Mouse (Mus musculus) limb, embryonic 12.5 days (tissue): Measurements from ENCODE around the gene Olfr1471. TPM values are rescaled to one million over a fixed set of nuclear protein-coding genes. Genes with fewer than 3 reads are reported as not detected.
"Not testable (repeated sequence)": the region's sequence is repeated elsewhere in the genome, so short reads cannot be mapped to it uniquely, and the experiment has no call there.

Source experiments
- ATAC-seq: fragments of 200-750 bp; cut with Nextera tagmentation; 2 replicates; pipeline ENCODE4 v1.8.0; 2017; ENCODE audit warnings: low read depth, moderate TSS enrichment; ENCODE audit not compliant: insufficient number of reproducible peaks, insufficient read depth, low FRiP score, low TSS enrichment
- H3K27ac ChIP-seq: fragments of 300-500 bp; sonication (generic); 2 replicates; pipeline ENCODE4 v1.5.1; 2016; ENCODE audit warnings: mild to moderate bottlenecking, moderate library complexity
- H3K27me3 ChIP-seq: fragments of 300-500 bp; sonication (generic); 2 replicates; pipeline ENCODE4 v1.6.1; 2016; ENCODE audit warnings: mild to moderate bottlenecking, moderate library complexity
- H3K36me3 ChIP-seq: fragments of 300-500 bp; sonication (generic); 2 replicates; pipeline ENCODE4 v1.6.1; 2016; ENCODE audit warnings: mild to moderate bottlenecking, moderate library complexity
- H3K4me1 ChIP-seq: fragments of 300-500 bp; sonication (generic); replicated peaks from 2 replicates; pipeline ENCODE4 v1.6.1; 2016
- H3K4me2 ChIP-seq: fragments of 300-500 bp; sonication (generic); 2 replicates; pipeline ENCODE4 v1.6.1; 2016; ENCODE audit warnings: mild to moderate bottlenecking, moderate library complexity
- H3K4me3 ChIP-seq: fragments of 300-500 bp; sonication (generic); replicated peaks from 2 replicates; pipeline ENCODE4 v1.5.1; 2016; ENCODE audit warnings: mild to moderate bottlenecking
- H3K9ac ChIP-seq: fragments of 300-500 bp; sonication (generic); replicated peaks from 2 replicates; pipeline ENCODE4 v1.6.1; 2016; ENCODE audit warnings: mild to moderate bottlenecking, moderate library complexity
- H3K9me3 ChIP-seq: fragments of 300-500 bp; sonication (generic); 2 replicates; pipeline ENCODE4 v1.6.1; 2016; ENCODE audit warnings: mild to moderate bottlenecking, moderate library complexity
- WGBS: fragments of 180-500 bp; shearing (Covaris S2); methylation state at CpG from one replicate; pipeline ENCODE4 v1.1.7; 2016; 5-methylcytosine and 5-hydroxymethylcytosine counted together
- polyA plus RNA-seq: library from polyadenylated mRNA; unstranded; fragments of >200 nt; fragmentation: Nextera tagmentation; extraction: Ambion mirVana; gene quantifications from 2 replicates; pipeline ENCODE4 v1.2.1, GENCODE M21; 2016

The Olfr1471 gene
- polyA plus RNA-seq, result not detected in 2 replicates

- 78% methylated on average over 2 of the region's 2 CpGs for WGBS
- H3K9ac ChIP-seq, H3K36me3 ChIP-seq, ATAC-seq, H3K4me1 ChIP-seq, H3K4me3 ChIP-seq, H3K27ac ChIP-seq, H3K27me3 ChIP-seq, H3K9me3 ChIP-seq, H3K4me2 ChIP-seq: not testable (repeated sequence)
Measured at GRCm38 (mm10) chr19:13443109-13443508, at the start of gene Olfr1471. Olfr1471 (plus strand) TSS chr19:13443409.

- Histone ChIP-seq H3K4me3 (no peak within 1 kb of the TSS), H3K9ac (no peak within 1 kb of the TSS), H3K4me1 (no peaks in the 10 kb centered on the region), H3K4me2 (no peak within 1 kb of the TSS), H3K27me3 (no peaks in the 10 kb centered on the region), H3K9me3 (0 out of 2 replicates have a peak, but pooled peaks cover 9% of the 10 kb centered on the region), H3K27ac (no peak within 1 kb of the TSS), H3K36me3 (no peaks in the 10 kb centered on the region)
- WGBS, result 81% methylated on average over 2 of the region's 2 CpGs
- ATAC-seq, result no peak
Measured at GRCm38 (mm10) chr19:13407549-13407948, 35.7 kb upstream of the Olfr1471 start, which contains the start of gene Olfr1469. Olfr1469 (plus strand) TSS chr19:13407849.

GRCm38 (mm10) chr19:13455986-13456385 is 12.8 kb downstream of the Olfr1471 start, which contains the start of gene Olfr1472:
Olfr1472 (minus strand) TSS chr19:13456086.
- Histone ChIP-seq H3K27ac (no peak within 1 kb of the TSS), H3K9ac (no peak within 1 kb of the TSS), H3K4me3 (no peak within 1 kb of the TSS), H3K27me3 (no peaks in the 10 kb centered on the region), H3K36me3 (no peaks in the 10 kb centered on the region), H3K4me1 (no peaks in the 10 kb centered on the region), H3K9me3 (peaks cover 26% of the 10 kb centered on the region), H3K4me2 (no peak within 1 kb of the TSS)
- WGBS, result 84% methylated on average over 1 of the region's 1 CpGs
- no peak for ATAC-seq

GRCm38 (mm10) chr19:13469265-13469664 is 26.1 kb downstream of the Olfr1471 start, which contains the start of gene Olfr1474:
Olfr1474 (plus strand) TSS chr19:13469565.
- H3K9ac ChIP-seq, H3K4me1 ChIP-seq, H3K36me3 ChIP-seq, H3K27ac ChIP-seq, H3K4me3 ChIP-seq, H3K27me3 ChIP-seq, H3K9me3 ChIP-seq, ATAC-seq, H3K4me2 ChIP-seq: not testable (repeated sequence)
- WGBS, result 78% methylated on average over 4 of the region's 4 CpGs

- Histone ChIP-seq H3K9ac (no peak within 1 kb of the TSS), H3K4me1 (no peaks in the 10 kb centered on the region), H3K9me3 (no peaks in the 10 kb centered on the region), H3K27me3 (no peaks in the 10 kb centered on the region), H3K4me3 (no peak within 1 kb of the TSS), H3K4me2 (no peak within 1 kb of the TSS), H3K36me3 (no peaks in the 10 kb centered on the region), H3K27ac (no peak within 1 kb of the TSS)
- no peak for ATAC-seq
Measured at GRCm38 (mm10) chr19:13480096-13480495, 36.9 kb downstream of the Olfr1471 start, which contains the start of gene Olfr1475. Olfr1475 (minus strand) TSS chr19:13480196.

GRCm38 (mm10) chr19:13500246-13500645 is 57.0 kb downstream of the Olfr1471 start, which contains the start of gene Olfr1477:
Olfr1477 (plus strand) TSS chr19:13500546.
- Histone ChIP-seq H3K4me3 (no peak within 1 kb of the TSS), H3K27me3 (no peaks in the 10 kb centered on the region), H3K4me1 (no peaks in the 10 kb centered on the region), H3K4me2 (no peak within 1 kb of the TSS), H3K9ac (no peak within 1 kb of the TSS), H3K27ac (no peak within 1 kb of the TSS), H3K9me3 (peaks cover 16% of the 10 kb centered on the region), H3K36me3 (no peaks in the 10 kb centered on the region)
- 74% methylated on average over 3 of the region's 3 CpGs for WGBS
- ATAC-seq, result no peak

Other genes with a start within 250 kb of the Olfr1471 start
- not detected in 2 replicates for gene Olfr1463, start 212.1 kb upstream of the Olfr1471 start, polyA plus RNA-seq
- gene Olfr1465, start 127.9 kb upstream of the Olfr1471 start, polyA plus RNA-seq, result not detected in 2 replicates
- not detected in 2 replicates for gene Olfr1466, start 104.5 kb upstream of the Olfr1471 start, polyA plus RNA-seq
- not detected in 2 replicates for gene Olfr1467, start 81.2 kb upstream of the Olfr1471 start, polyA plus RNA-seq
- gene Olfr1469, start 35.6 kb upstream of the Olfr1471 start, polyA plus RNA-seq, result not detected in 2 replicates
- gene Olfr1472, start 12.7 kb downstream of the Olfr1471 start, polyA plus RNA-seq, result not detected in 2 replicates
- gene Olfr1474, start 26.2 kb downstream of the Olfr1471 start, polyA plus RNA-seq, result not detected in 2 replicates
- gene Olfr1475, start 36.8 kb downstream of the Olfr1471 start, polyA plus RNA-seq, result not detected in 2 replicates
- gene Olfr1477, start 57.1 kb downstream of the Olfr1471 start, polyA plus RNA-seq, result not detected in 2 replicates
- not detected in 2 replicates for gene Olfr1480, start 84.5 kb downstream of the Olfr1471 start, polyA plus RNA-seq
- not detected in 2 replicates for gene Olfr1484, start 140.1 kb downstream of the Olfr1471 start, polyA plus RNA-seq
- not detected in 2 replicates for gene Olfr1487, start 174.0 kb downstream of the Olfr1471 start, polyA plus RNA-seq
- gene Olfr1489, start 188.2 kb downstream of the Olfr1471 start, polyA plus RNA-seq, result not detected in 2 replicates
- not detected in 2 replicates for gene Olfr1490, start 207.7 kb downstream of the Olfr1471 start, polyA plus RNA-seq